ENCODE assay signal across 13 mouse cellular contexts in genomic region chr1:167688001-167688346, GRCm38 (mm10). TPM values are rescaled to one million over a fixed set of nuclear protein-coding genes. Genes with fewer than 3 reads are reported as not detected.
DNase-seq lines count a peak whose midpoint lies in the region; ATAC-seq and TF ChIP-seq lines count a peak whose summit lies in the region.
"Had no signal": no experiment of that assay in that cellular context is flagged by ENCODE, and none has a peak within 500 bp of the region (broad histone marks: within the 10 kb centered on the region; RNA-seq: fewer than 3 reads in every experiment).

No protein-coding gene starts in this region.

- no peak overlapping the region for H3K27ac ChIP-seq in neural tube, embryonic 11.5 days (ENCODE audit: low read depth, low read length)
- H3K27ac ChIP-seq in limb, embryonic 14.5 days (replicated peaks; ENCODE audit: low read depth, low read length) = no peak overlapping the region

- H3K36me3 ChIP-seq in neural tube, embryonic 11.5 days (ENCODE audit: control insufficient read depth, insufficient read depth, low read length) = no peaks in the 10 kb centered on the region
- no peaks in the 10 kb centered on the region for H3K36me3 ChIP-seq in limb, embryonic 14.5 days (ENCODE audit: control insufficient read depth, insufficient read depth, low read length)

- ATAC-seq in neural tube, embryonic 11.5 days (ENCODE audit: insufficient read depth, low FRiP score, low TSS enrichment) = no peak
- ATAC-seq in limb, embryonic 14.5 days (ENCODE audit: low FRiP score, low read depth) = no peak

- H3K4me1 ChIP-seq in neural tube, embryonic 11.5 days (ENCODE audit: control insufficient read depth, insufficient read depth, low read length) = peaks cover 11% of the 10 kb centered on the region; the same call in 1 of the 2 replicates
- H3K4me1 ChIP-seq in limb, embryonic 14.5 days (ENCODE audit: control insufficient read depth, insufficient read depth, low read length) = peaks cover 10% of the 10 kb centered on the region

- intact Hi-C loops in gastrocnemius, postnatal 14 days (cut with DNase I; ENCODE audit: low total_unique reads) = no loop called here

- peak overlapping the region; percentile 41; the same call in 1 of the 2 replicates for H3K4me3 ChIP-seq in neural tube, embryonic 11.5 days (ENCODE audit: low read depth, low read length)
- H3K4me3 ChIP-seq in limb, embryonic 14.5 days (replicated peaks; ENCODE audit: low read length) = peak overlapping the region; percentile 51

- H3K9ac ChIP-seq in neural tube, embryonic 11.5 days (ENCODE audit: low read length) = no peak overlapping the region
- peak overlapping the region; percentile 54; the same call in 1 of the 2 replicates for H3K9ac ChIP-seq in limb, embryonic 14.5 days (ENCODE audit: low read depth, low read length, severe bottlenecking)

- under 1% methylated on average over 8 of the region's 8 CpGs for WGBS in neural tube, embryonic 11.5 days
- WGBS in limb, embryonic 14.5 days = 2% methylated on average over 8 of the region's 8 CpGs

- peaks cover 71% of the 10 kb centered on the region for H3K27me3 ChIP-seq in neural tube, embryonic 11.5 days (ENCODE audit: control insufficient read depth, insufficient read depth, low read length)
- H3K27me3 ChIP-seq in limb, embryonic 14.5 days (ENCODE audit: control insufficient read depth, insufficient read depth, low read length) = peaks cover 73% of the 10 kb centered on the region

- no peaks in the 10 kb centered on the region for H3K9me3 ChIP-seq in neural tube, embryonic 11.5 days (ENCODE audit: control insufficient read depth, low read length)
- peaks cover 7% of the 10 kb centered on the region; the same call in 1 of the 2 replicates for H3K9me3 ChIP-seq in limb, embryonic 14.5 days (ENCODE audit: control insufficient read depth, low read length)

- peak overlapping the region; percentile 80; the same call in 1 of the 2 replicates for H3K4me2 ChIP-seq in neural tube, embryonic 11.5 days (ENCODE audit: low read depth)
- peak overlapping the region; percentile 83 for H3K4me2 ChIP-seq in limb, embryonic 14.5 days (replicated peaks; ENCODE audit: low read depth, low read length, severe bottlenecking)

- DNase-seq in gastrocnemius, adult 18-20 months (ENCODE audit: low spot score) = peak; percentile 11
- no peak for DNase-seq in gastrocnemius, postnatal 14 days
- no peak for DNase-seq in neural tube, embryonic 11.5 days (ENCODE audit: low spot score)
- no peak for DNase-seq in neural tube, embryonic 10.5 days (ENCODE audit: extremely low spot score, low spot score)
- DNase-seq in limb, embryonic 14.5 days (ENCODE audit: low spot score) = no peak
- DNase-seq in retina, postnatal 1 day = no peak
- DNase-seq in MN1 (ENCODE audit: low spot score) = no peak
- no peak for DNase-seq in T-cell, adult 2 months (ENCODE audit: low spot score)
- DNase-seq: cerebellum, adult 9-11 months; thymus, postnatal 14 days had no signal

- TF ChIP-seq POLR2A in limb, embryonic 14.5 days (IDR thresholded peaks at IDR 0.05; ENCODE audit: borderline replicate concordance, extremely low read depth, insufficient read depth, insufficient read length) = no peak

RNA-seq across cellular contexts. Expression of gene Lmx1a, which starts 1.1 kb away (rescaled TPM):
- total RNA-seq in gastrocnemius, adult 18-20 months (2021) = under 1 TPM; 0.11 to 0.21 TPM
- total RNA-seq in gastrocnemius, postnatal 14 days (2021) = under 1 TPM; 0.24 to 0.74 TPM
- 2.8 and 3.7 TPM in 2 replicates for polyA plus RNA-seq in neural tube, embryonic 11.5 days (2014; fragmentation: Nextera tagmentation; extraction: Ambion mirVana)
- polyA plus RNA-seq in limb, embryonic 14.5 days (2012; rRNA removed) = 0.57 and 0.64 TPM in 2 replicates
- 0.37 and 0.51 TPM in 2 replicates for polyA plus RNA-seq in limb, embryonic 14.5 days (2014; fragmentation: Nextera tagmentation; extraction: Ambion mirVana)
- total RNA-seq: heart, postnatal 36 days; liver, adult 2 months; neutrophil, adult 5-6 weeks had no signal
- polyA plus RNA-seq: liver, adult 2 months had no signal
